Mouse (Mus musculus) cortical plate, adult 2 months (tissue): Measurements from ENCODE around the gene Cryba4.

Experiments
- CTCF ChIP-seq: fragments of 200-500 bp; IDR thresholded peaks from 2 replicates; pipeline ENCODE4 v1.5.1; 2011; ENCODE audit warnings: mild to moderate bottlenecking, control low read depth, low read length; ENCODE audit not compliant: insufficient read depth; ENCODE audit errors: extremely low read depth
- POLR2A ChIP-seq: fragments of 200-500 bp; IDR thresholded peaks from 2 replicates; pipeline ENCODE4 v1.6.1; 2011; ENCODE audit warnings: mild to moderate bottlenecking, low read length, control low read depth; ENCODE audit not compliant: insufficient read depth; ENCODE audit errors: extremely low read depth

DNA sequence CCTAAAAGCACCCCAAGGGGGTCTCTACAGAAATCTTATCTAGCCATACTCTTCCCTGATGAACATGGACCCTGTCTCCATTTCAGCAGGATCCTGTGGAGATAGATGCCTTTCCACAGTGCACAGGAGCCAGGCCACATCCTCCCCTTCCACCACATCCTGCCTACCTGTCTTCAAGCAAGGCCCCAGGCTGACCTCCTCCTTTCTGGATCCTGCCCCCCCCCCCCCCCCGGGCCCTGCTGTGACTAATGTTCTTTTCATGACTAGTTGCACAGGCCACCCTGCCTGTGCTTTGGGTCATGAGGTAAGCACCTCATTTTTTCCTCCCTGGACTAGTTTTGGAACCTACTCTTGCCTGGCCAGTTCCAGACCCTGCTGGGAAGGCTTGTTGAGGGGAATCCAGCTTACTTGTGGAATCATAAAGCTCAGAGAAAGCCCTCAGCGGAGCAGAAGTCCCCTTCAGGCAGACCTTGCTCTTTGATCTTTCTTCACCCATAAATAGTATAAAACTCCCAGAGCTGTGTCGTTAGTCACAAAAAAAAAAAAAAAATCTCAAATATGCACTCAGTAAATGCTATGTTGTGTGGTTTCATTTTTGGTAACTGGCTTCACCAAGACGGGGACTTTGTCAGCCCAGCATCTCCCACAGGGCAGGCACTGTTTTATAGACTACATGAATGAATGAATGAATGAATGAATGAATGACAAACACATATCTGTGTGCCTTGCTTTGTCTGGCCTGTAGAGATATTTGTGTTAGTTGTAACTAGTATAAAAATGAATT lies 22.9 kb upstream of the Cryba4 start:
- TF ChIP-seq POLR2A (no peak), CTCF (no peak)
